Mouse (Mus musculus) Patski (cell line): Measurements from ENCODE around the gene Rom1. TPM values are rescaled to one million over a fixed set of nuclear protein-coding genes. Genes with fewer than 3 reads are reported as not detected.

Source experiments
- ATAC-seq: fragments of 100-300 bp; one replicate; pipeline ENCODE4 v1.8.0; 2021
- CTCF ChIA-PET: fragments of 350-600 bp; sonication (Branson Sonifier 250); formaldehyde crosslinking; loops from one replicate; lab custom pipeline; 2022; ENCODE audit warnings: inconsistent platforms; lab: Charles Lee
- POLR2A ChIA-PET: fragments of 350-600 bp; sonication (Branson Sonifier 250); formaldehyde crosslinking; loops from one replicate; lab custom pipeline; 2022; ENCODE audit warnings: antibody characterized with exemption, inconsistent platforms; lab: Charles Lee
- DNase-seq: peaks from one replicate; pipeline ENCODE4 v3.0.0-alpha.2; 2011; ENCODE audit warnings: low read depth, low spot score
- H3K27me3 ChIP-seq: fragments of 371-371 bp; one replicate; pipeline ENCODE4 v1.5.1; 2021
- CTCF ChIP-seq: fragments of 100-300 bp; IDR thresholded peaks from one replicate; pipeline ENCODE4 v1.5.1; 2021
- in situ Hi-C: fragments of 300-500 bp; cut with MboI; formaldehyde crosslinking; loops from 3 replicates; pipeline ENCODE4 v1.11.1; 2018; ENCODE audit warnings: low pct_unique_long_range_greater_than_20kb, mixed read lengths
- polyA plus RNA-seq: library from polyadenylated mRNA; unstranded; gene quantifications from one replicate; pipeline ENCODE4 v1.2.3, GENCODE M21; 2021

The Rom1 gene
- polyA plus RNA-seq, 1 experiment from 2014 or later: 9.1 TPM

DNA sequence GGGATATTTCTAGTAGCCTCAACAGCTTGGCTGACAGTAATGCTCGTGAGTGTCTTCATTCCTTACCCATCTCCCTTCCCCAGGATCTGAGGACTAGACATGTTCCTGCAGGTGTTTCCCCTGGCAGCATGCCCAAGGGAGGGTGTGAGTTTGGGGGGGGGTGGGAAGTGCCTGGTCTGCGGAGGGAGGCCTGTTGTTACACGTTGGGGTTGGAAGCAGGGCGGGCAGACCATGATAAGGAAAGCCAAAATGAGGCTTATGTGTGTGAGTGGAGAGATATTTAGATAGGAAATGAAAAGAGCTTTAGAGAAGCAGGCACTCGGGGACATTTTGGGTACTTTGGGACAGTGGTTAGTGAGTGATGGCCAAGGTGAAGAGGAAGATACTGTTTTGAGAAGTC, 14.9 kb upstream of the Rom1 start:
- CTCF ChIA-PET: interaction anchor here (1.0 kb wide), 1 partner anchor 9 kb away, joined by 3 read pairs; no protein-coding TSS in a partner anchor
- H3K27me3 ChIP-seq: no peaks in the 10 kb centered on the region
- DNase-seq (no peak), ATAC-seq (no peak)
- no peak for TF ChIP-seq CTCF
- POLR2A ChIA-PET: interaction anchor here (0.6 to 1.0 kb wide), 4 partner anchors 18 to 1028 kb away, joined by 3 to 5 read pairs (median 4); no protein-coding TSS in a partner anchor
- in situ Hi-C loops: no loop called here

DNA sequence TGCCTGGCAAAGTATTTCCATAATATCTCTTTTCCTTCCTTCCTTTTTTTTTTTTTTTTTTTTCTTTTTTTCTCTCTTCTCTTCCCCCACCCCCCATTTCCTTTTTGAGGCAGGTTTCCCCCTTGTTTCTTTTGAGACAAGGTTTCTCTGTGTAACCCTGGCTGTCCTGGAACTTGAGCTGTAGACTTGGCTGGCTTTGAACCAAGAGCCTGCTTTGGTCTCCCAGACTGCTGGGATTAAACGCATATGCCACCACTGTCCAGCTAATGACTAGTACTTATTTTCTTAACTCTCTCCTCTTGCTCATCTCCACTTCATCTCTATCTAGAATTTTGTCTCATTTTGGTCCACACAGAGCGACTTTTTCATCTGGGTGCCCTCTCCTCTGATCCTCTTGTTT, 13.9 kb upstream of the Rom1 start:
- H3K27me3 ChIP-seq: no peaks in the 10 kb centered on the region
- no peak for DNase-seq
- POLR2A ChIA-PET: interaction anchor here (0.6 to 0.8 kb wide), 4 partner anchors 19 to 115 kb away, joined by 4 to 8 read pairs (median 6); no protein-coding TSS in a partner anchor
- ATAC-seq: no peak
- in situ Hi-C loops: no loop called here
- no peak for TF ChIP-seq CTCF
- CTCF ChIA-PET: interaction anchor here (1.0 to 1.2 kb wide), 2 partner anchors 8 to 10 kb away, joined by 3 to 5 read pairs; partner anchors contain the start of gene Tut1

GRCm38 (mm10) chr19:8942276-8942964, 13.3 kb upstream of the Rom1 start:
- in situ Hi-C loops: no loop called here
- DNase-seq (no peak), ATAC-seq (peak; percentile 40)
- H3K27me3 ChIP-seq: no peaks in the 10 kb centered on the region
- CTCF ChIA-PET: interaction anchor here (1.2 to 1.3 kb wide), 2 partner anchors 11 kb away, joined by 4 to 5 read pairs; partner anchors contain the start of gene Tut1
- POLR2A ChIA-PET: interaction anchor here (1.6 to 2.0 kb wide), 2 partner anchors 9 to 11 kb away, joined by 6 to 16 read pairs; no protein-coding TSS in a partner anchor
- TF ChIP-seq CTCF: no peak

GRCm38 (mm10) chr19:8941515-8942217, 12.5 kb upstream of the Rom1 start, which contains the start of gene Mta2:
Gene Mta2 (plus strand): TSS chr19:8941875.
- in situ Hi-C loops: no loop called here
- ChIA-PET CTCF (interaction anchor here (0.9 to 1.3 kb wide), 2 partner anchors 12 to 54 kb away, joined by 3 to 4 read pairs; partner anchors contain the start of gene Tut1), POLR2A (interaction anchor here (0.6 to 2.0 kb wide), 5 partner anchors 9 to 1157 kb away, joined by 3 to 16 read pairs (median 6); no protein-coding TSS in a partner anchor)
- TF ChIP-seq CTCF: no peak
- H3K27me3 ChIP-seq: no peaks in the 10 kb centered on the region
- peak; percentile 89 for DNase-seq
- ATAC-seq: peak; percentile 90

- DNase-seq (no peak), ATAC-seq (no peak)
- H3K27me3 ChIP-seq: no peaks in the 10 kb centered on the region
- CTCF ChIA-PET: interaction anchor here (0.9 to 1.3 kb wide), 2 partner anchors 12 to 53 kb away, joined by 3 to 4 read pairs; partner anchors contain the start of gene Tut1
- in situ Hi-C loops: no loop called here
- TF ChIP-seq CTCF: no peak
- POLR2A ChIA-PET: interaction anchor here (1.0 to 2.0 kb wide), 4 partner anchors 10 to 30 kb away, joined by 3 to 16 read pairs (median 6); no protein-coding TSS in a partner anchor
Observed at GRCm38 (mm10) chr19:8941136-8941514, 12.0 kb upstream of the Rom1 start.

DNA sequence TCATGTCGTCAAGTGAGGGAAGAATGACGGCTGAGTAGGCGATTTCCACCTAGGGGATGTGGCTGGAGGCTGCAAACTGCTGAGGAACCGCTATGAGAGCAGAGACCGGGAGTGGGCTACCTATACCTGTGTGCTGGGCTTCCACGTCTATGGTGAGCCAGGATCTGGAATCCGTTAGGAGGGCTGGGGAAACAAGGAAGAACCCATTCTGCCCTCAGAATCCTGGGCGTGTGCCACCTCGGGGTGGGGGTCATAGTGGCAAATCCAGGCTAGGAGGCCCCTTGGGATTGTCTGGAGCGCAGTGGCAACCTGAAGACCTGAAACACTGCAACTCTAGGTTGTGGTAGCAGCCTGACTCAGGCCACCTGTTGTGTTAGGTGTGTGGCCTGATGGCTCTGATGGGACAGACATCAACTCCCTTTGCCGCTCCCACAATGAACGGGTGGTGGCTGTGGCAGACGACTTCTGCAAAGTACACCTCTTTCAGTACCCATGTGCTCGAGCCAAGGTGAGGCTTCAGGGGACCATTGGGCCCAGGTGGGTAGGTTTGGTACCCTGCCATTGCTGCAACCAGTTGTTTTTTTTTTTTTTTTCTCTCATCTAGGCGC, 11.5 kb upstream of the Rom1 start:
- ChIA-PET CTCF (interaction anchor here (1.3 kb wide), 1 partner anchor 13 kb away, joined by 4 read pairs; the partner anchor contains the start of gene Tut1), POLR2A (interaction anchor here (1.0 to 2.0 kb wide), 3 partner anchors 9 to 30 kb away, joined by 3 to 16 read pairs (median 6); no protein-coding TSS in a partner anchor)
- ATAC-seq: no peak

GRCm38 (mm10) chr19:8936736-8937135, 7.6 kb upstream of the Rom1 start:
- ATAC-seq (no peak), DNase-seq (no peak)
- CTCF ChIA-PET: no interaction called here
- POLR2A ChIA-PET: interaction anchor here (0.7 kb wide), 2 partner anchors 102 to 371 kb away, joined by 3 to 6 read pairs; no protein-coding TSS in a partner anchor
- no peak for TF ChIP-seq CTCF
- no peaks in the 10 kb centered on the region for H3K27me3 ChIP-seq
- in situ Hi-C loops: no loop called here

More for the DNA sequence above, 11.5 kb upstream of the Rom1 start:
- H3K27me3 ChIP-seq: no peaks in the 10 kb centered on the region
- TF ChIP-seq CTCF: no peak
- in situ Hi-C loops: no loop called here
- DNase-seq: no peak

- no peak for DNase-seq
- ChIA-PET POLR2A (interaction anchor here (0.6 to 3.2 kb wide), 4 partner anchors 9 to 175 kb away, joined by 3 to 16 read pairs (median 4); partner anchors contain the start of gene Mta2), CTCF (interaction anchor here (0.9 to 1.0 kb wide), 2 partner anchors 9 to 43 kb away, joined by 3 read pairs; no protein-coding TSS in a partner anchor)
- TF ChIP-seq CTCF: no peak
- in situ Hi-C loops: no loop called here
- no peaks in the 10 kb centered on the region for H3K27me3 ChIP-seq
- no peak for ATAC-seq
Observed at GRCm38 (mm10) chr19:8930771-8931170, 1.6 kb upstream of the Rom1 start.

- no peaks in the 10 kb centered on the region for H3K27me3 ChIP-seq
- ChIA-PET CTCF (interaction anchor here (0.9 to 1.0 kb wide), 2 partner anchors 8 to 42 kb away, joined by 3 read pairs; no protein-coding TSS in a partner anchor), POLR2A (interaction anchor here (0.6 to 3.2 kb wide), 5 partner anchors 8 to 175 kb away, joined by 3 to 16 read pairs (median 3); partner anchors contain the start of genes Mta2 and Uqcc3)
- no peak for TF ChIP-seq CTCF
- DNase-seq: no peak
- in situ Hi-C loops: no loop called here
- ATAC-seq: peak; percentile 9
Observed at GRCm38 (mm10) chr19:8930117-8930516, 961 bp upstream of the Rom1 start.
